Mouse (Mus musculus) CD4-positive, CD25-positive, alpha-beta regulatory T cell, adult 2 months (primary cell): ENCODE measurements around the gene Dnase2a.

ENCODE experiments used
- DNase-seq: peaks from one replicate; pipeline ENCODE4 v3.0.0-alpha.2; 2012; ENCODE audit warnings: low read depth, low spot score

Dnase2a gene

DNA sequence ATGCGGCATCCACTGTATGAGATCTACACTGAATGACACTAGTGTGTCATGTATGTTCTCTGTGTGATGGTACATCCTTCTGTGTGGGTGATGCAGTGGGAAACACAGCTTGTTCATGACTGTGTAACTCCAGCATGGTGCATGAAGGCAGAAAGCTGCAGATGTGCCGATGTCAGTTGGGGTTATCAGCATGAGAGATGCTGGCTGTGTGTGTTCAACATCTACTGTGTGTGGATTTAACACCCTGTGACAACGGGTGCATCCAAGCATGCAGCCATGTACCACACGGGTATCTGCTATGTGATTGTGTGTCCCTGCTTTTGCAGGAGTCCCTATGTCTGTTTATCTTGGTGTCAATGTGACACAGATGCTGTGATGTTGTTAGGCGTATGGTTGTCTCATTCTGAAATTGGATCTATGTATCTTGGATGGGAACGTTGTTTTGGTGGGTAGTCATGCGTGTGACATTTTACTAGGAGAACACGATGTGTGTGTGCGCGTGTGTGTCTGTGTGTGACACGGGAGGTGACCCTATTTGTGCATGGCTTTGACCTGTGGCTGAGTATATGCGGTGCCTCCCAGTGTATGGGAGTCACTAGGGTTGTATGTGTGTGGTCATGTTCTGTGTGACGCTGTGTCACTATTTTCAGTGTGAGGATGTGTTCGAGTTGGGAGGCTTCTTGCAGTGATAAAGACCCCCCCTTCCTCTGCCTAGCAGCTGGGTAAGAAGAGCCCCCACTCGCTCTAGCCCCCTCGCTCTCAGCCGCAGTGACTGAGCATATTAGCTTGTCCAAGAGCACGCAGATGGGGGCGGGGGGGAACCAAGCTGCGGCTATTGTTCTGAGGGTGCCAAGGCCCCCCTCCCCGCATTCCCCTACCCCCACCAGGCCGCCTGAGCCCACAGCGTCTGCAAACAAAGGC lies 27.9 kb downstream of the Dnase2a start:
- no peak for DNase-seq

DNA sequence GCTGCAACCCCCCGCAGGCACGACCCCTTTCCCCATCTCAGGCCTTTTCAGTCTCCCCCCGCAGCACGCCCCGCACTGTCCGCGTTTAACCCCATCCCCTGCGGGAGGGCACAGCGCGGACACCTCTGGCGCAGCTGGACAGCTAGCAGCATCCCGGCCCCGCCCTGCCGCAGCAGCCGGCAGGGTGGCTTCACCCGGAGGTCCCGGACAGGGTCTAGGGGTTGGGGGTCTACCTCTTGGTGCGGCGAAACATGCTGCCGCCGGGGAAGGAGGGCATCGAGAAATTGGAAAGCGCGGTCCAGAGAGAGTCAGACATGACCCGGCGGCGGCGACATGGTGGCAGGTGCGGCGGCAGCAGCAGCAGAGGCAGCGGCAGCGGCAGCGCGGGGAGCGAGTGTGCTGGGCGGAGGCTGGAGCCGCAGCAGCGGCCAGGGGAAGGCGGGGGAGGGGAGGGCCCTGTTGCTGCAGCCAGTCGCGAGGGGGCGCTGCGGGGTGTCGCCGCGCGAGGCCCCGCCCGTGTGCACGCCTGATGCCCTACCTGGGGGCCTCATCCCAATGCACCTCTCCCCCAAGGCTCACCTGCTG lies 28.7 kb downstream of the Dnase2a start, which contains the start of gene Mast1:
Gene Mast1, minus strand, starts transcription at position 398 of the 585 bp plus-strand sequence.
- DNase-seq, result peak; percentile 84

DNA sequence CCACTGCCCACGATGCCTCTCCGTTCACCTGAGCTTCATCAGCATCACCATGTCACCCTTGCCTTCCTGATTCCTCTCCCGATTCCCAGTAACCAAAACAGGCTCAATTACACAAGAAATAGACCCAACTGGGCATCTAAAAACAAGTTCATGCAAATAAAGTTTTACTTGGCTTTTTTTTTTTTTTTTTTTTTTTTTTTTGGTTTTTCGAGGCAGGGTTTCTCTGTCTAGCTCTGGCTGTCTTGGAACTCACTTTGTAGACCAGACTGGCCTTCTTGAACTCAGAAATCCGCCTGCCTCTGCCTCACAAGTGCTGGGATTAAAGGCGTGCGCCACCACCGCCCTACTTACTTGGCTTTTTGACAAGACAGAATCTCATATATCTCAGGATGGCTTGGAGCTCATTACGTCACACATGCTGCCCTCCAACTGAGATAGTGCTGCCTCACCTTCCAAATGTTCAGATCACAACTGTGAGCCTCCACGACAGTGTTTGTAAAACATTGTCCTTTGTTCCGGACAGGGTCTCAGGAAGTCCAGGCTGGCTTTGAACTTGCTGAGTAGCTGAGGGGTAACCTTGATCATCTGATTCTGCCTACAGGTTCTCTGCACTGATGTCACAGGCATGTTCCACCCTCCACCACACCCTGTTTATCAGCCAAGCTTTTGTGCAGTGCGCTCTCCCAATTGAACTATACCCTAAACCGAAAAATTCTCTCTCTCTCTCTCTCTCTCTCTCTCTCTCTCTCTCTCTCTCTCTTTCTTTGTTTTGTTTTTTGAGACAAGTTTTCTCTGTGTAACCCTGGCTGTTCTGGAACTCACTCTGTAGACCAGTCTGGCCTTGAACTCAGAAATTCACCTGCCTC lies 29.5 kb downstream of the Dnase2a start:
- DNase-seq, result no peak

DNA sequence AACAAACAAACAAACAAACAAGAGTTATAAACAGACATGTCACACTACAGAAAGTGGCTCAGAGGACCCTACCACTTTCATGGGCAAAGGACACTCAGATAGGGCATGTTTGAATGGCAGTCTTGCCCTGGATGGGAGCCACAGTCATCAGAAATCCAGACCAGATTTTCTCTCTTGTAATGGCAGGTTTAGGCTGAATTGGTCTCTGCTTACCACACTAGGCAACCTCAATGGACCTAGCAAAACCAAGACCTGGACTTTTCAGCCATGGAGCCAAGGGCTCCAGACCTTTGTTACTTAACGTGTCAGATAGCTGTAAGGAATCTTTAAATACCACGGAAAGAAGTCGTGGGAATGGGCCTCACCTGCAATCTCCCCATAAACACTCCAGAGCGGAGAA lies 35.3 kb downstream of the Dnase2a start:
- DNase-seq, result no peak

DNA sequence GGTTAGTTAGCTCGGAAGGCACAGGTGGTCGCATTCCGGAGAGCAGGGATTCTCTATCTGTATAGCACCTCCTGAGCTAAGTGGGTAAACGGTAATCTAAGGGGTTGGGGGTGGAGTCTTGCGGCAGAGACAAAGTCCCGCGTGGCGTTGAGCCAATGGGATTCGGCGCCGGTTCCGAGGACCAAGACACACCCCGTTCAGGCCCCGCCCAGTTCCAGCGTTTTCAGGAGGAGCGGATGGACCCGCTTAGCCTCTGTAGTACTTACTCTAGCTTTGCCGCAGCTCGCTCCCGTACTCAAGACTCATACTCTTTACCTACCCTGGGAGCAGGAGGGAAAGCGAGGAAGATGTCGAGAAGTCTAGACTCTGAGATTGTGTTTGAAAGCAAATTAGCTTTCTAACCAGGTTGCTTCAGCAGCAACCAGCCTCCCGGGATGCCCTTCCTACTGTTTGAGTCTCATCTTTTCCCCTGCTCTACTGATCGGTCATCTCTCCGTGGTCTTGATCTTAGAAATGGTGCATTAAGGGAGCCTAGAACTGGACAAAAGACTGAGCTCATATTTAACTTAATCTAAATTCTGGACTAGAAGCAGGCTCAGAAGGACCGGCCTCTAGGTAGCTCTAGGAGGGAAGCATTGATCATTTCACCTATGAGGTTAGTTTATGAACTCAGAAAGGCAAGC lies 36.3 kb downstream of the Dnase2a start:
- peak; percentile 61 for DNase-seq

DNA sequence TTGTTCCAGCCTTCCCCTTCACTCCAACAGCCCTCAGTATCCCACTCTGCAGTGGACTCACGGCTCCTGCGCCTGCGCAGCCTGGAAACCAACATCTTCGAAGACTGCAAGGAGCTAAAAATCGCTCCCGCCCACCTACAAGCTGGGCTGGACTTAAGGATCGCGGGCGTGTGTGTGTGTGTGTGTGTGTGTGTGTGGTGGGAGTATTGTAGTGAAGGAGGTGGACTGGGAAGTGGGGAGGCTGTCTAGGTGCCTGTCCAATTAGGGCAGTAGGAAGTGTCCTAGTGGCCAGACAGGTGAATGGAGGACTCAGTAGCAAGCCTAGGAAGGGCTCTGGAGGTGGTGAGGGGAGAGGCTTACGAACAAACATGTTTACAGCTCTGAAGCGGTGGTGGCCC lies 36.9 kb downstream of the Dnase2a start:
- no peak for DNase-seq

DNA sequence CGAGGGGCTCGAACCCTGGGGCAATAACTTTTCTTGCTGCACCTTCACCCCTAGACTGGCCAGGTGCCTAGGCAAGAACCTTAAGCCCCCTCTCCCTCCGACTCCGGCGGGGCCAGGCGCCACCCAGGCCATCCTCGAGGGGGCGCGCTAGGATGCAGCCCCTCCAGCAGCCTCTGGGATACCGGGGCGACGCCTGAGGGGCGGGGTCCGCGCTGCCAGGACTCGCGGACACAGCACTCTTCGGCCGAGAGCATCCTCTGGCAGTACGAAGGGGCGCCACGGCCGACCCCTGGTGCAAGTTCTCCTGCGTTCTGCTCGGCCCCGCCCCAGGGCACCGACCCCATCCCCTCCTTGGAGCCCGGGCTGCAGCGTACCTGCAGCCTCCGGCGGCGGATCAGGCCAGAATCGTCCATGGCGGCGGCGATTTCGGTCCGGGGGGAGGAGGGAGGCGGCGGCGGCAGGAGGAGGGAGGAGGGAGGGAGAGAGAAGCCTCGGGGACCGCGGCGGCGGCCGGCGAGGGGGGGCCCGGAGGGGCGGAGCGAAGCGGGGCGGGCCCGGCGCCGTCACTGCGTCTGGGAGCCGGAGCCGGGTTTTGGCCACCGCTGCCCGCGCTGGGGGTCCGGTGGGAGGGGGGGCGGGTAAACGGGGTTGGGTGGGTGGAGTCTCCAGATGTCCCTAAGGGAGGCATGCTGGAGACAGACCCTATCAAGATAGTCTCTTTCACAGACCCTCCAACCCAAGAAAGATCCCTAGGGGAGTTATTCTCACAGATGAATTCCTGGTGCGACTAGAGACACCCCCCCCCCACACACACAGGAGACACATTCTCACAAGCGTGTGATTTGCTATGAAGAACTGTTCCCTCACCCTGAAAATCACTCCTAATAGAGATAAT lies 37.5 kb downstream of the Dnase2a start:
- DNase-seq, result peak; percentile 43

DNA sequence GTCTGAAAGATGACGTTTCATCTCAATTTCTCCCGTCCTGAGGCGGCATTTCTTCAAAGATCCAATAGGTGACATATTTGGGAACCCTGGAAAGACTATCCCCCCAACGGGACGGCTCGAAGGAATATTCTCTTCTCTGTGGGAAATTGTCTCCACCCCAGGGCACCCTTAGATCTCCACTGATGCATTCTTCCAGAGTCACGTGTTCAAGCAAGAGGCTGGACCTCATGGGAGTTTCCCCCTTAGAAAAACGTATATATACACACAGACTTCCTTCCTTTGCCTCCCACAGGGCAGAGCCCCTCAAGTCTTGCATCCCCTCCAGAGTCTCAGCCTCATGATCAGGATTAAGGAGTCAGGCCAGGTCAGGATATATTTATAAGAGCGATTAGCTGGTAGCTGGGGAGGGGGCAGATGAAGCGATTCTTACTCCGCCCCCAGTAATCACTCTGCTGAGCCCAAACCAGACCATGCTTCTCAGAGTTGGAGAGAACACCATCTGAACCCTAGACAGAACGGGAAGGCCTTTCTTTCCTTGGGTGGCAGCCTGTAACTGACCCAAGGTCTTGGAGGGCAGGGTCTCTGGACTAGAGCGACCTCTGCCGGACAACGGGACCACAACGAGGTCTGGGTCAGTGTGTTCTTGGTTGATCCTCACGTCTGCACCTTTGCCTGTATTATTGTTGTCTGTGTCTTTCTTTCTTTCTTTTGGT lies 38.3 kb downstream of the Dnase2a start, which contains the start of gene Rtbdn:
Gene Rtbdn, plus strand, starts transcription at position 464 of the 713 bp plus-strand sequence.
- DNase-seq, result no peak

DNA sequence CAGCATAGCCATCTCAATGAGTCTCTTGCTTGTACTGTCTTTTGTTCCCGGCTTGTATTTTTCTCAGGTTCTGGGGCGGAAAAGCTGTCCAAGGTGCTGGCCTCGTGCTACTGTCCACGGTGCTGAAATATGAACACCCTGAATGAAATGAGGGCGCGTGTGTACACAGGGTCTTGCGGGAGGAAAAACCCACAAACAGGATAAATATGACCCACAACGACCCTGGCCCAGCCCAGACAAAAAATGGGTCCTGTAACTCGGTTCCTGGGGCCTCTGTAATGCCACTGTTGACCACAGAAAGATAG lies 38.8 kb downstream of the Dnase2a start:
- DNase-seq, result peak; percentile 67

DNA sequence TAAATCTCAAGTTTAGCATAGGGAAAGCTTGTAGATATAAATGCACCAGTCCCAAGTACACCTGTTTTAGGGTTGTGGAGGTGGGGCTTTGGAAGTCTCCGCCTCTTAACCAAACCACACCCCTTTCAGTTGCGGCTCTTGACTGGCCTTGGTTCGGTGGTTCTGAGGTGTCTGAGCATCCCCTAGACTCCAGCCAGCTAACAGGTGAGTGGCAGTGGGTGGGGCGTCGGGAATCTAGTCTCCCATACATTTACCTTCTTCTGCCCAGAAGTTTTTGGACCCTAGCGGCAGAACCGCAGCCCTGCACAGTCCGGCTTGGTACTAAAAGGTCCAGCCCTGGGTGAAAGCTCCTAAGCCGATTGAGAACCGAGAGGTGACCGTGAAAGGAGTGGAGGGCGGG lies 41.4 kb downstream of the Dnase2a start:
- no peak for DNase-seq

DNA sequence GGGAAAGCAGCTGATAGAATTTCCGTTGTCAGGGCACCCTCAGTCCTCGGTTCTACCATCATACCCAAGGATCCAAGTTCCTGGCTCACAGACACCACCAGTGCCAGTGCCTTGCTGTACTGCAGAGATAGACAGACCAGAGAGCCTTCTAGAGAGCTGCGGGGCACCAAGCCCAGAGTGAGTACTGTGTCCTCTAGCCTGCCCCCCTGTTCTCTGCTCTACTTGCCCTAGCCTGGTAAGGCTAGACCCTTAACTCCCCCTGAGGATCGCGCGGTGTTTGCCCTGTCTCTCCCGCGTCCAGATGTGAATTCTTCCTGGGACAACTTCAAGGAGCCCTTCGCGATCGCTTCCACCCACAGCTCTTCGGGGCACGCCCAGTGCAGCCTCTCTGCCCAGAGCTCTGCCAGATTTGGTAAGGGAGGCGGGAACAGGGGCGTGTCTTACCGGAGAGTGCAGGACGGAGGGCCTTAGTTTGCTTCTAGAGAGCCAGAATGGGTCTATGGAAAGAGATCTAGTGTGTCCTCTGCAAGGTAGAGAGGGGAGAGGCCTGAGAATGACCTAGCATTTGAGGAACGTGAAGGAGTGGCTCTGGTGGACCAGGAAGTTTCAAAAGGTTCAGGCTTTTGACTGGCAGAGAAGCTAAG lies 44.4 kb downstream of the Dnase2a start:
- peak; percentile 48 for DNase-seq

DNA sequence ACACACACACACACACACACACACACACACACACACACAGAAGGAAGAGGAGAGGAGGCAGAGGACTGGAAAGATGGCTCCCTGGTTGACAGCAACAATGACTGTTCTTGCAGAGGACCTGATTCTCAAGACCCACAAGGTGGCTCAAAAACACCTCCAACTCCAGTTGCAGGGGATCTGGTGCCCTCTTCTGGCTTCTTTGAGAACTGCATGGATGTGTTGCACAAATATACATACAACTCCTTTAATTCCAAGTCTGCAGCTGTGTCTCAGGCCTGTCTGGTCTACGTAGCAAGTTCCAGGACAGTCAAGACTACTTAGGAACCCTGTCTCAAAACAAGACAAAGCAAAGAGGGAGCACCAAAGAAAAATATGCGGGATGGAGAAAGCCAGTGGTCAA lies 48.4 kb downstream of the Dnase2a start:
- peak; percentile 82 for DNase-seq

DNA sequence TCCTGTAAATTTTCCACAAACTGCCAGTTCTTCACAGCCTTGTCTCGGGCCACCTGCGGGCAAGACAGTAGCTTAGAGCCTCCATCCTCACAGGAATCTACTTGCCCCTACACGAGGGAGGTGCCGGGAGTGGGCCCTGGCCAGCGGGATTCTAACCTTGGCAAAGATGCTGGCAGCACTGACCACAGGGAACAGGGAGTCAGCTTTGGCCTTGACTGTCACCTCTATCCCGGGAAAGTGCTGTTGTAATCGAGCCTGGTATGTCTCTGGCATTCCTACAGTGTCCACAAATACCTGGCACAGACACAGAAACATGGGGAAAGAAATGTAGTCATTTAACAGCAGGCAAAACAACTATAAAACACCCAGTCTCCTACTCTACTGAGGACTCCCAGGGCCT lies 51.5 kb downstream of the Dnase2a start:
- DNase-seq, result no peak

DNA sequence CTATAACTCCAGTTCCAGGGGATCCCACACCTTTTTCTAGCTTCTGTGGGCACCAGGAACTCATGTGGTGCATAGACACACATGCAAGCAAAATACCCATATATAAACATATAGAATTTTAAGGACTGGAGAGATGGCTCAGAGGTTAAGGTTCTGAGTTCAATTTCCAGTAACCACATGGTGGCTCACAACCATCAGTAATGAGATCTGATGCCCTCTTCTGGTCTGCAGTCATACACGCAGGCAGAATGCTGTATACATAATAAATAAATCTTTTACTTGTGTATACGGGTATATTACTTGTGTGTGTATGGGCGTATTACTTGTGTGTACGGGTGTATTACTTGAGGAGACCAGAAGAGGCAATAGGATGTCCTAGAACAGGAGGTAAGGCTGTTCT lies 55.6 kb downstream of the Dnase2a start:
- DNase-seq, result peak; percentile 25

DNA sequence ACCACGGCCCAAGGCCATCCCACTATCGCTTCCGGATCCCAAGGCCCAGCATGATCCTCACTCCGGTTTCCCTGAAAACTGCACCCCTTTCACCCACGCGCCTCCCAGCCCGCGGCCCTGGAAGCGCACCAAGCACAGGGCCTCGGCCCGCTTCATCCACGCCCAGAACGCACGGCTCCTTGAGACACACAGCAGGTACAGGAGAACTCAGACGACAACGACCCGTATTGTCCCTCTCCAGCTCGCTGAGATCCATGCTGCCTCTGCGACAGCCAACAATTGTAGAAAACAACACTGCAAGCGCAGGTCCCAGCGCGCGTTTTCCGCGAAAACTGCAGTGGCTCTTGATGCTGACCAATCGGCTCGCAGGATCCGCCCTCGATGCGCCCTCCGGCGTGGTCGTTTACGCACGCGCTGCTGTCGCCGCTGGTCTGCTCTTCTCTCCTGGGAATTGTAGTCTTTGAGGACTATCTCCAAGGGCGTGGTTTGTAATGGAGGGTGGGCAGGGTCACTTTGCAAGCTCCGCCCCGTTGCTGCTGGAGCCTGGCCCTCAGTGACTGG lies 57.5 kb downstream of the Dnase2a start:
- peak; percentile 96 for DNase-seq

DNA sequence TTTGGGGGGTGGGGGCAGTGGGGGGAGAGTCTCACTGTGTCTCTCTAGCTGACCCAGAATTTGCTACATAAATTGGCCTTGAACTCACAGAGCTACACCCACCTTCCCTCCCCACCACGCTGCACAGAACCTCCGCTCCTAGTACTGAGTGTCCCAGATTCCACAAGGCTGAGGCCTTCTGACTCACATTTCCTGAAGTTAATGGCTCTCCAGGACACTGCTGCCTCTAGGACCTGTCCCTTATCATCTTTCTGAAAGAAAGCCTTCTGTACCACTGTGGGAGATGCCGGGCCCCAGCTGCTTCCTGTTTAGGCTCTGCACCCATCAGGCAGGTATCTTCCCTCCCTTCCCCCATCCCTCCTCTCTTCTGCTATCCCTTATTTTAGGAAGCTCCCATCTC lies 58.2 kb downstream of the Dnase2a start:
- peak; percentile 26 for DNase-seq

DNA sequence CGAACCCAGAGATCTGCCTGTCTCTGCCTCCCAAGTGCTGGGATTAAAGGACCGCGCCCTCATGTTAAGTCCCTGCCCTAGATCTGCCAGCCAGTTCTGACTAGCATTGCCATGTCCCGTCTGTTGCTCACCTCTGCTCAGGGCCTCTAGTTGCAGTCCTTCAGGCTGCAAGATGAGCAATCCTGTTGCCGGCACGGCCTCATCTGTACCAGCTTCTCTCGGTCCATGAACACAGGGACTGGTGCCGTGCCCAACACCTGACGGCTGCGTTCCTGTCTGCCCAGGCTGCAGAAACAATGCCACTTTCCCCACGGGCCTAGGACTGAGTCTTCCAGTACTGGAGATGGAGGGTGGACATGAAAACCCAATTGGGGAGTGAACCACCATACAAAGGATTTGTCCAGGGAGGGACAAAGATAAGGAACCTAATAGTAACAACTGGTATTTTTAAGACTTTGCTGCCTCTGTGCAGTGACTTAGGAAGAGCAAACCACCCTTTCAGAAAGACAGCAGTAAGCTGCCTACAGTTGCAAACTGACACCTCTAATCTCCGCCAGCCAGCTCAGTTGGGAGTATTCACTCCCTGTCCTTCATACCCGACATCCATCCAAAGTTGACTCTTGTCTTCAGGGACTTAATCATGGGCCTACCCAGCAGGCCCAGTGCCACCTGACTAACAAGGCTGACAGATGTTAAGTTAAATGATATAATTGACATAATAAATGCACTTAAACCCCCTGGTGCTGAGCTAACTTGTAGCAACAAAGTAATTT lies 59.4 kb downstream of the Dnase2a start:
- DNase-seq, result no peak

DNA sequence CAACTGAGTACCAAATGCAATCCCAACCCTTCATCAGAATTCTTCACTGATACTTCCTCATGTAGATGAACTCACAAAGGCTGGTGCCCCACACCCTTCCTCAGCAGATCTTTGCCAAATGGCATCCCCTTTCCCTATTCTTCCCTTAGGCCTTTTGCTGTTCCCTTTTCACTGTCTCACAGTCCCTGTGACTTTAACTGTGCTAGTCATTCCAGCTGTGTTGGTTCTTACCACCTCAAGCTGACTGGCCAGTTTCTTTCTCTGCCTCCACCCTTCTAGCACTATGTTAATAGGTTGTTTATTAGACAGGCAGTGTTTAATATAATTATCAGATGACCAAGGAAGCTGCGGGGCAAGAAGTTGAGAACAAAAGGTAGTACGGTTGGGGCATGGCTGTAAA lies 60.3 kb downstream of the Dnase2a start:
- no peak for DNase-seq
